Mouse (Mus musculus) naive thymus-derived CD4-positive, alpha-beta T cell, adult 2 months (primary cell): ENCODE data around the gene Cactin.
A peak's percentile ranks its signal among the peaks of the same experiment; 100 is the strongest.

Source experiments
- DNase-seq: peaks from one replicate; pipeline ENCODE4 v3.0.0-alpha.2; 2011; ENCODE audit warnings: low read depth

The Cactin gene

DNA sequence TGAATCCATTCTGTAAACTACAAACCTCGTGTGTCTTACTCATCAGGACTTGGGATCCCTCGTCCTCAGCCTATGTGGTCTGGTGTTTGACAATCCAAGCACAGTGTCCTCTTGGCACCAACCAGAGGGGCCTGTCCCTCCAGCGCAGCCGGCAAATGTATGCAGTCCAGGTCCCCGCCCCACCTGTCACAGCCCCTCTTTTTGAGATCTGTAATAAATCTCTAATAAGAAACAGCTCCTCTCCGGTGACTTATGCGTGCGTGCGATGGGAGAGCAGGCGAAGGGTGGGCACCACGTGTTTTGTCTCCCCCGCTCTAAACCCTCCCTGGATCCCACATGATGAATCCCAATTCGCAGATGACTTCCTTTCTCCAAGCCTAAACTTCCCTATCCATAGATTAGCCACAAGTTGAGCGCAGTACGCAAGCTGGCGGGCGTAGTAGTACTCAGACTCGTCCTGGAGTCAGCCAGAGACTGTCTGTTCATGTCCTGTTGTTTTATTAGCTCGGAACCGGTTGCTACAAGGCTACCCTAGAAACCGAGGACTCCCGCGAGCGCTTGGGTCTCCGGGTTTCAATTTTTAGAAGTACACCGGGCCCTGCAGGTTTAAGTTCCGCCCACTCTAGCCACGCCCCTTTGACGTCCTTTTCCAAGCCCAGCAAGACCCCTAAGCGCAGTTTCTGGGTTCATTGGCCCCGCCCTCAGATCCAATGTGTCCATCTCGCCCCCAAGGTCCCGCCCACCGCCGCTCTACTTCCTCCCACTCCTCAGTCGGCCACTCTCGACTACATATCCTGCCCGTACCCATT is 958 bp upstream of the Cactin start:
- DNase-seq, result no peak

GRCm38 (mm10) chr10:81321436-81321835 is 533 bp downstream of the Cactin start:
- no peak for DNase-seq

DNA sequence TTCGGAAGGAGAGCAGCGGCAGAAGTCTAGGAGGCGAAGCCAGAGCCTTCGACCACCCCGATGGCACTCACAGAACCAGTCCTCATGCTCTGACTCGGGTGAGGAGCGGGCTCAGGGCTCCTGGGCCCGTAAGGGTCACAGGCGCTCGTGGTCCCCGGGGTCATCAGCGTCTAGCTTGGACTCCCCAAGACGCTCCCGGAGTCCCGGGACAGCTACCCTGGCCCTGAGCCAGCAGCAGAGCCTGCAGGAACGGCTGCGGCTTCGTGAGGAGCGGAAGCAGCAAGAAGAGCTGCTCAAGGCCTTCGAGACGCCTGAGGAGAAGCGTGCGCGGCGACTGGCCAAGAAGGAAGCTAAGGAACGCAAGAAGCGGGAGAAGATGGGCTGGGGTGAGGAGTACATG is 1.5 kb downstream of the Cactin start:
- DNase-seq, result no peak

DNA sequence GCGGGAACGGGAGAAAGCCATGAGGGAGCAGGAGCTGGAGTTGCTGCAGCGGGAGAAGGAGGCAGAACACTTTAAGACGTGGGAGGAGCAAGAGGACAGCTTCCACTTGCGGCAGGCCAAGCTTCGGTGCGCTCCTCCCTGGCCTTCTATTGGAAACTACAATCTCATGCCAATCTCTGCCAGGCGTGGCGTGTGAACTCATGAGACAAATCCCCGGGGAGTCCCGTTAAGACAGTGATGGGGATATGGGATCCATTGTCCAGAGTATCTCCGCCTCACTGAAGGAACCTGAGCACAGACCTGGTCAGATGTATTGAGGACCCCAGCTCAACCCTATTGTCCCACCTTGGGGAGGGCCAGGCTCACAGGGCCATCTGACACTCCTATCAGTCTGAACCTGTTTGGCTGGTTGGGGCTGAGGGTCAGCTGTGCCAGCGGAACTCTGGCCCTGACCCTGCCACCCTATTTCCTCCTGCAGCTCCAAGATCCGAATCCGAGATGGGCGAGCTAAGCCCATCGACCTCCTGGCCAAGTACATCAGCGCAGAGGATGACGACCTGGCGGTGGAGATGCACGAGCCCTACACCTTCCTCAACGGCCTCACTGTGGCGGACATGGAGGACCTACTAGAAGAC is 2.4 kb downstream of the Cactin start:
- no peak for DNase-seq

GRCm38 (mm10) chr10:81323791-81324530 is 3.1 kb downstream of the Cactin start:
- DNase-seq, result no peak

DNA sequence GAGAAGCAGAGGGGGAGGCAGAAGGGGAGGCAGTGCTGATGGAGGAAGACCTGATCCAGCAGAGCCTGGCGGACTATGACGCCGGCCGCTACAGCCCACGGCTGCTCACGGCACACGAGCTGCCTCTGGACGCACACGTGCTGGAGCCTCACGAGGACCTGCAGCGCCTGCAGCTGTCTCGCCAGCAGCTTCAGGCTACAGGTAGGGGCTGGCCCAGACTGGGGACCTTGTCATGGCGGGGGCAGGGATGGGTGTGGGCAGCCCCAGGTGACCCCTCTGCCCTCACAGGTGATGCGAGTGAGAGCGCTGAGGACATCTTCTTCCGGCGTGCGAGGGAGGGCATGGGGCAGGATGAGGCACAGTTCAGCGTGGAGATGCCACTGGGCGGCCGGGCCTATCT is 4.3 kb downstream of the Cactin start:
- DNase-seq, result no peak

- DNase-seq, result no peak
Measured at GRCm38 (mm10) chr10:81325781-81326180, 4.9 kb downstream of the Cactin start.

- DNase-seq, result no peak
Measured at GRCm38 (mm10) chr10:81326858-81327257, 6.0 kb downstream of the Cactin start.

DNA sequence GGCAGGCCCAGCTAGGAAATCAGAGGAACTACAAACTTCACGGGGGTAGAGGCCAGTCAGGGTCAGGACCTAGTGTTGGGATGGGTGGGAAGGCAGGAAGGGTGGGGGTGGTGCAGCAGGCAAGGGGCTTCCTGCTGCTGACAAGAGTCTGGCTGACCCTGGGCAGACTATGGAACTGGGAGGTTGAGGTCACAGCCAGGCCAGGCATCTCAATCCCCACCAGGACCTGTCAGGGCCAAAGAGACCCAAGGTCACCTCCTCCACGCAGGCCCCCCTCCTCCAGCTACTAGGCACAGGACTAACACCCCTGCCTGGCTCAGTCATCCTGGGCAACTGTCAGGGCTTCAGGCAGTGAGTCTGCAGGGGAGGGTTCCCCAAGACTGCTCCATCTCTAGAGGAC is 7.1 kb downstream of the Cactin start:
- DNase-seq, result no peak

- peak; percentile 64 for DNase-seq
Measured at GRCm38 (mm10) chr10:81328386-81328785, 7.5 kb downstream of the Cactin start, which contains the start of gene Tbxa2r. TSS of gene Tbxa2r (plus strand) at chr10:81328731.

DNA sequence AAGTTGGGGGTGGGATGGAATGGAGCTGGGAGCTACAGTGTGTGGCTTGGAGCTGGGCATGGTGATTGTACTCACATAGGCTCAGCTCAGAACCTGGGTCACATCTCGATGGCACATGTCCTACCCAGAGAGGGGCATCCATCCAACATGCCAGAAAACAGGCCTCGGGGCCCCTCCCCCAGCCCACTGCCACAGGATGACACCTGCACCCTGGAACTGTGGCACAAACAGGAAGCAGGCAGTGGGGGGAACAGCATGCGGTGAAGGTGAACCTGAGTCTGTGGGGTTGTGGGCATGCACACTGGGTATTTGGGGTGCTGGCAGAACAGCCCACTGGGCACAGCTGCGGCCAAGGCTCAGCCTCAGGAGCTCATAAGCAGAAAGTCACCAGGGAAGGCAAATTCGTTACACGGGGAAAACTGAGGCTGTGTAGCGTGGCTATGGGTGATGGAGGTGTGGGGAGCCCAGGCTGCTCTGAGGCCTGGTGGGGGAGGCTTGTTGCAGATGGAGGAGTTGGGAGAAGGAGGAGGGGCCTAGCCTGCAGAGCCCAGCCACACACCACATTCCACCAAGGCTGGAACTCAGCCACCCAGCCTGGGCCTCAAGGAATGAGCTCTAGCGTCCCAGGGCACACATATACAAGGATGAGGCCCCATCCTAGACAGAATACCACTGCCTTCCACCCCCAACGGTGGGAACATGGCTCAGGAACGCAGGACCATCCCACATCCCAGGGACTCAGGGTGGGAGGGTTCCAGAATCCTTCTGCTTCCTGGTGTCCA is 8.5 kb downstream of the Cactin start:
- peak; percentile 66 for DNase-seq

DNA sequence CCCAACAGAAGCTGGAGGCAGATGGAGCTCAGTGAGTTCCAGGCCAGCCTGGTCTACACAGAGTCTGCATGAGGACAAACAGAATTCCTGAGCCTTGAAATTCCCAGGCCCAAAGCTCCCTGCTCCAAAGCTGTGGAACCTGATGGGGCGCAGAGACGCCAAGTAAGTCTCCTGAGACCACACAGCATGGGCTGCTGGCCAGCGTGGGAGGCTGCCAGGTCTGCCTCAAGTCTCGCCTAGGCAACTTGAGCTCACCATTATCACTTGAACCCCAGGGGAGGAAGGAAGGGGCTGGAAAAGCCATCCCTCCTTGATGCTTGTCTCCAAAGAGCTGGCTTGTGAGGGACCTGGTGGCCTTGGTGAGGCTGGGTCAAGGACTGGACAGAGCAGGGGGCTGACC is 9.1 kb downstream of the Cactin start:
- no peak for DNase-seq

DNA sequence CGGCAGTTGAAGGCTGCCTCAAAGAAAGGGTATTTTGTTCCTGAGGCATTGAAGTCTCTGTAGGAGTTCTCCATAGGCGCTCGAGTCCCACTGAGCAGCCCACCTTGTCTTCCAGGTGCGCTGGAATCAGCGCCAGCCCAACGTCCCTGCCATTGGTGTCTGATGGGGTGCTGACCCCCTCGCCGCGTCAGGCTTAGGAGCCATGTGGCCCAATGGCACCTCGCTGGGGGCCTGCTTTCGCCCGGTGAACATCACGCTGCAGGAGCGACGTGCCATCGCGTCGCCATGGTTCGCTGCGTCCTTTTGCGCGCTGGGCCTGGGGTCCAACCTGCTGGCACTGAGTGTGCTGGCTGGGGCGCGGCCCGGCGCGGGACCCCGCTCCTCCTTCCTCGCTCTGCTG is 11.4 kb downstream of the Cactin start:
- no peak for DNase-seq

DNA sequence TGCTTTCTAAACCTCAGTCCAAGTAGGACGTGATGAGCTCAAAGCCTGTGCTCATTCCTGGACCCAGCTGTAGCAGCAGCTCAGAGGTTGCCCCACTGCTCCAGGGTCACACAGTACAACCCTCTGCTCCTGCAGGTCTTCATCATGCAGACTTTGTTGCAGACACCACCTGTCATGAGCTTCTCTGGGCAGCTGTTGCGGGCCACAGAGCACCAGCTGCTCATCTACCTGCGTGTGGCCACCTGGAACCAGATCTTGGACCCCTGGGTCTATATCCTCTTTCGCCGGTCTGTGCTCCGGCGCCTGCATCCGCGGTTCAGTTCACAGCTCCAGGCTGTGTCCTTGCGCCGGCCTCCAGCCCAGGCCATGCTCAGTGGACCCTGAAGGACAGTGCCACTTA is 13.4 kb downstream of the Cactin start:
- DNase-seq, result no peak

GRCm38 (mm10) chr10:81335393-81336340 is 14.8 kb downstream of the Cactin start:
- DNase-seq, result no peak

- DNase-seq, result no peak
Measured at GRCm38 (mm10) chr10:81336558-81336957, 15.7 kb downstream of the Cactin start.

GRCm38 (mm10) chr10:81340551-81341332 is 19.8 kb downstream of the Cactin start:
- DNase-seq, result no peak

- DNase-seq, result peak; percentile 85
Measured at GRCm38 (mm10) chr10:81341333-81341949, 20.5 kb downstream of the Cactin start.

- no peak for DNase-seq
Measured at GRCm38 (mm10) chr10:81342686-81343505, 22.0 kb downstream of the Cactin start, which contains the start of gene Gipc3. TSS of gene Gipc3 (minus strand) at chr10:81343266.
